Mouse (Mus musculus) liver, adult 2 months (tissue): Measurements from ENCODE around the gene Fgd1.

Source experiments
- CTCF ChIP-seq: fragments of 200-500 bp; IDR thresholded peaks from 2 replicates; pipeline ENCODE4 v1.5.1; 2011; ENCODE audit warnings: low read depth, low read length, control low read depth
- POLR2A ChIP-seq: fragments of 200-500 bp; IDR thresholded peaks from 2 replicates; pipeline ENCODE4 v1.6.1; 2011; ENCODE audit warnings: low read length, control low read depth; ENCODE audit not compliant: insufficient read depth; ENCODE audit errors: extremely low read depth

GRCm38 (mm10) chrX:151061615-151062299 lies 15.8 kb downstream of the Fgd1 start:
- TF ChIP-seq POLR2A: no peak
- no peak for TF ChIP-seq CTCF
